Mouse (Mus musculus): ENCODE measurements around the gene Slco3a1. TPM values are rescaled to one million over a fixed set of nuclear protein-coding genes. Genes with fewer than 3 reads are reported as not detected.

The Slco3a1 gene
- polyA plus RNA-seq, 1 experiment from 2014 or later, result 7.9 TPM

DNA sequence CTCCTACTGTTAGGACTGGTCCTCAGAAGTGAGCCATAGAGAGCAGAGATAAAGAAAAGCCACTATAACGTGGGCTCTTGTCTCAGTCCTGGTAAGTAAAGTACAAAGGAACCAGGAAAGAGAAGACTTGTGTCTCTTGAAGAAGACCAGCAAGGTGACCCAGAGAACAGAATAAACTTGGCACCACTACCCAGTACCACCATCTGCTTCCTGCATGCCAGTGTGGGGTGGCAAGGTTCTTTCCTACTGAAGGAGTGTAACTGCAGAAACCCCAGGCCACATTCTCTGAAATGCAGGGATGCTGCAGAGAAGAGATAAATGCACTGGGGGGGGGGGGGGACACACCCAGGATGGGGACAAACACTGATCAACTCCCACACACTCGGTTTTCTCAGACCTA lies 29.0 kb downstream of the Slco3a1 start:
- 74% methylated on average over 2 of the region's 2 CpGs for WGBS
- no peak for DNase-seq (ENCODE audit: low spot score)
- Histone ChIP-seq H3K27ac (replicated peaks) (no peak overlapping the region), H3K4me1 (peaks cover 20% of the 10 kb centered on the region), H3K4me3 (no peak overlapping the region), H3K9me3 (no peaks in the 10 kb centered on the region), H3K36me3 (replicated peaks) (no peaks in the 10 kb centered on the region), H3K27me3 (replicated peaks; ENCODE audit: low read depth, poor library complexity, severe bottlenecking) (peaks cover 5% of the 10 kb centered on the region; the same call in 1 of the 2 replicates)

DNA sequence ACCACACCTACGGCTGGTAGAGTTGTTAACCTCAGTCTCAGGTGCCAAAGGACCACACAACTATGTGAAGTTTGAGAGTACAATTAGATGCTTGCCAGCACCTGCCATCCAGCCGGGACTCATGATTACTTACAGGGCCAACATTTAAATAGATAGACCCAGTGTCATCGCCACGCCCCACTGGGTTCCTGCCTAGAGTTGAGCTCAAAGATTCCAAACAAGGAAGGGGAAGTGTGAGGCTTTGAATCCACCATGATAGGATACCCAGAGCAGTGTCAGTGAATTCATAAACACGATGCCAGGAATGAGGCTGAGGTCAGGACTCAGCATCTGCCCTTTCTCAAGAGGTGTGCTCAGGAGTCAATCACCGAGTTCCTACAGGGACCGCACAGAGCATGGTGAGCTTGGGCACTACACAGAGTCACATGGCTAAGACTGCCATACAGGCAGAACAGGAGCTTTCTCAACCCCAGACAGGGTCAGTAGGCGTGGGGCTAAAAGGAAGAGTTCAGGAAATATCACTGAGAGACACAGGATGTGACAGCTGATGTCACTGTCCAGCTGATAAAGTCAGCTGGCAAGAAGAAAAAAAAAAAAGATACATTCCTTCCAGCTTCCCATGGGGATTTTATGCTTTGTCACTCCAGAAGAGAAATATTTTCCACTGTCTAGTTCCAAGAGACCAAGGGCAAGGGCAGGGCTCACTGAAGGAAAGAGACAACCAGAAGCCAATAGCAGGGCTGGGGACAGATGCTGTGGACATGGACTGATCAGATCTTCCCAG lies 30.2 kb downstream of the Slco3a1 start:
- no peak overlapping the region for H3K4me3 ChIP-seq
- DNase-seq (ENCODE audit: low spot score), result no peak
- WGBS, result 86% methylated on average over 8 of the region's 8 CpGs
- H3K27ac ChIP-seq (replicated peaks), result no peak overlapping the region
- H3K4me1 ChIP-seq, result peaks cover 14% of the 10 kb centered on the region
- H3K36me3 ChIP-seq (replicated peaks), result no peaks in the 10 kb centered on the region
- peaks cover 5% of the 10 kb centered on the region; the same call in 1 of the 2 replicates for H3K27me3 ChIP-seq (replicated peaks; ENCODE audit: low read depth, poor library complexity, severe bottlenecking)
- no peaks in the 10 kb centered on the region for H3K9me3 ChIP-seq

DNA sequence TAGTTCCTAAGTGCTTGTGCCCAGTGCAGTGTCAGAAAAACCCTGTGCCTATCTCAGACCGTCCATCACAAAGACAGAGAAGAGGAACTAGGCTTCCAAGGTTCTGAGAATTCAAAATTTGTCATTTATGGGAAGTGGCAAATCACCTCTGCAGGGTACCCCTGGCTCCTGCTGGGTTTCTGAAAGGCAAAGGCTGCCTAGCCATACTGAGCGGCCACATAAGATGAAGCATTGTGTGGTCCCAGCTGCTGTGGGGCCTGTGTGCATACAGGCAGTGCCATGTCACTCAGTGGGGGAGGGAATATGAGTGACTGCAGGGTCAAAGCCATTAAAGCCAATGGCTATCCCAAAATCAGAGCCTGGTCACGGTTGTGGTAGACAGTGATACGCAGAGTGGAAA lies 31.5 kb downstream of the Slco3a1 start:
- no peaks in the 10 kb centered on the region for H3K36me3 ChIP-seq (replicated peaks)
- H3K9me3 ChIP-seq, result no peaks in the 10 kb centered on the region
- peaks cover 6% of the 10 kb centered on the region for H3K4me1 ChIP-seq
- H3K27me3 ChIP-seq (replicated peaks; ENCODE audit: low read depth, poor library complexity, severe bottlenecking), result peaks cover 5% of the 10 kb centered on the region; the same call in 1 of the 2 replicates
- no peak overlapping the region for H3K4me3 ChIP-seq
- no peak for DNase-seq (ENCODE audit: low spot score)
- WGBS, result 74% methylated on average over 4 of the region's 4 CpGs
- no peak overlapping the region for H3K27ac ChIP-seq (replicated peaks)

DNA sequence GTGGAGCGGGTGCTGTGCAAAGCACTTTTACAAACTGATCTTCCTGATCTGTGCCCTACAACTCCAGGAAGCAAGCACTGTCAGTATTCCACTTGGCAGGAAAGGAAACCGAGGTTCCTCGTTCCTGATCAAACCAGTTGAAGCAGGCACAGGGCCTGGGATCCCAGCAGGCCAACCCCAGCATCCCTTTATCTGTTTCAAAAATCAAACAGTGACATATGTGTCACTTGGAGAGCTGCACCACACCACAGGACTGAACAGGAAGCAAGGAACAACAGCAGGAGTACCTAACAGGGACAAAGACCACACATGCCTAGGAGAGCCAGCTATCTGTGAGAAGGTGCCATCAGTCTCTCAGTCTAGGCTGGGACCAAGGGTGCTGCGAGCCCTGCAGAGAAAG lies 32.3 kb downstream of the Slco3a1 start:
- no peak overlapping the region for H3K4me3 ChIP-seq
- H3K9me3 ChIP-seq, result no peaks in the 10 kb centered on the region
- H3K27ac ChIP-seq (replicated peaks), result no peak overlapping the region
- H3K27me3 ChIP-seq (replicated peaks; ENCODE audit: low read depth, poor library complexity, severe bottlenecking), result peaks cover 5% of the 10 kb centered on the region; the same call in 1 of the 2 replicates
- DNase-seq (ENCODE audit: low spot score), result no peak
- H3K36me3 ChIP-seq (replicated peaks), result no peaks in the 10 kb centered on the region
- WGBS, result 79% methylated on average over 4 of the region's 4 CpGs
- peaks cover 6% of the 10 kb centered on the region for H3K4me1 ChIP-seq

DNA sequence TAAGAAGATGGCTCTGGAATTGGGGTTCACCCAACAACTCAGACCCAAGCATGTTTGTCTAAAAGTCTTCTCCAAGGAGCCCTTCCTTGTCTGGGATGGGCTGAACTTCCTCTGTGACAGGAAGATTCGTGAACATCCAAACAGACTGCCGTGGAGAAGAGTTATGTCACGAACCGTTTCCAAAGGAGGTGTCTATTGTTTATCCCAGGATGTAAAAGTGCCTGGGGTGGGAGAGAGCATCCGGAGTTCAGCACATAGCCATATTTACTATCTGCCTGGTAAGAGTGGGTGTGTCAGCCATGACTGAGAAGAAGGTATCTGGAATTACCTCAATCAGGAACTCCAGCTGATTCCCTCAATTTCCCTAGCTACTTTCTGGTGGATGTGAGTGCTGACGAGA lies 35.2 kb downstream of the Slco3a1 start:
- DNase-seq (ENCODE audit: low spot score), result no peak
- no peaks in the 10 kb centered on the region for H3K9me3 ChIP-seq
- H3K4me3 ChIP-seq, result no peak overlapping the region
- no peaks in the 10 kb centered on the region; the same call in 1 of the 2 replicates for H3K27me3 ChIP-seq (replicated peaks; ENCODE audit: low read depth, poor library complexity, severe bottlenecking)
- H3K27ac ChIP-seq (replicated peaks), result no peak overlapping the region
- 82% methylated on average over 6 of the region's 6 CpGs for WGBS
- peaks cover 6% of the 10 kb centered on the region for H3K4me1 ChIP-seq
- no peaks in the 10 kb centered on the region for H3K36me3 ChIP-seq (replicated peaks)

DNA sequence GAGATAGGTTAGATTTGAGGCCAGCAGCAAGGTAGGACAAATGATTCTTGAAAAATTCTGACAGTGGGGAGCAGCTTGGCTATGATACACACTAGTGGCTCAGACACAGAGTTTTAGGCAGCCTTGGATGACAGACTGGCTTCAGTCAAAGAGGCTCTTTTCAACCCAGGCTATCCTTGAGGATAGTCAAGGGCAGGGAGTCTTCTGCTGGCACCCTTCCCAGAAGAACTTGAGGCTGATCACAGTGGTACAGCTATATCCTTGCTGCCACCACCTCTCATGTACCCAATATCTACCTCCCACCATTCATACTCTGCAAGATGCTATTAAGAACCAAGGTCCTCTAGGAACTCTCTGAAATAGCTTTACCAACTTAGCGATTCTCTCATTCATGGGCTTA lies 35.8 kb downstream of the Slco3a1 start:
- H3K27ac ChIP-seq (replicated peaks), result no peak overlapping the region
- peaks cover 6% of the 10 kb centered on the region for H3K4me1 ChIP-seq
- no peaks in the 10 kb centered on the region for H3K36me3 ChIP-seq (replicated peaks)
- H3K27me3 ChIP-seq (replicated peaks; ENCODE audit: low read depth, poor library complexity, severe bottlenecking), result no peaks in the 10 kb centered on the region
- no peak for DNase-seq (ENCODE audit: low spot score)
- H3K9me3 ChIP-seq, result no peaks in the 10 kb centered on the region
- 89% methylated on average over 1 of the region's 1 CpGs for WGBS
- H3K4me3 ChIP-seq, result no peak overlapping the region

DNA sequence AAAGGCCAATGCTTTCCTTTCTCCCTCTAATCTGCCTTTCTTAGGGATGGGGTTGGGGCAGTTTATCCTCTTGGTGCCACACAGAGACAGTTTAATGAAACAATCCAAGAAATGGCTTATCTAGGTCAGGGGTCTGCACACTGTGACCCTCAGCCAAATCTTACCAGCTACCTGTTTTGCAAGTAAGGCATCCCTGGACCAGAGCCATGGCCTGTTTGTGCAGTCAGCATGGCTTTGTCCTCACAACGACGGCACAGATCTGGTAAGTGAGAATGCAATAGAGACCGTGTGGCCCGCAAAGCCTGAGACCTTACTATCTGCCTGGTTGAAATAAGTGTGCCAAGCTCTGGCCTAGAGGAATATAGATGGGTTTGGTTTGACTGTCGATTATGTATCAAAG lies 36.3 kb downstream of the Slco3a1 start:
- no peaks in the 10 kb centered on the region for H3K27me3 ChIP-seq (replicated peaks; ENCODE audit: low read depth, poor library complexity, severe bottlenecking)
- H3K4me1 ChIP-seq, result peaks cover 6% of the 10 kb centered on the region
- WGBS, result 93% methylated on average over 5 of the region's 5 CpGs
- no peaks in the 10 kb centered on the region for H3K9me3 ChIP-seq
- no peak overlapping the region for H3K4me3 ChIP-seq
- H3K36me3 ChIP-seq (replicated peaks), result no peaks in the 10 kb centered on the region
- H3K27ac ChIP-seq (replicated peaks), result no peak overlapping the region
- no peak for DNase-seq (ENCODE audit: low spot score)

DNA sequence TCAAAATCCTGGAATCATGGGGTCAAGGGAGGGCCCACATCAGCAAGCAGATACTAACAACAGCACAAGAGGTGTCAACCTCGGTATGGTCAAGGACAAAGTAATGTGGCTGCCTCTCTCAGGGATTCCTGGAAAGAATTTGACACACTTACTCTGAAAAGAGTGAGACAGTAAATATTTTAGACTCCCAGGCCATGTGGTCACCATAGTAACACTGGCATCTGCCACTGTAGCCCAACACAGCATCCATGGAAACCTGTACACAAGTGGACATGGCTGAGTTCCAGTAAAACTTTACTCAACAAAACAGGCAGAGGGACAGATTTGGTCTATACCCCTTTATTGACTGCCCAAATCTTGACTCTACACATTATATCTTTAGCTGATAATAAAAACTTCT lies 43.9 kb downstream of the Slco3a1 start:
- no peak for DNase-seq (ENCODE audit: low spot score)
- peaks cover 18% of the 10 kb centered on the region; the same call in 1 of the 2 replicates for H3K27me3 ChIP-seq (replicated peaks; ENCODE audit: low read depth, poor library complexity, severe bottlenecking)
- no peaks in the 10 kb centered on the region for H3K36me3 ChIP-seq (replicated peaks)
- WGBS, result 90% methylated on average over 1 of the region's 1 CpGs
- H3K9me3 ChIP-seq, result no peaks in the 10 kb centered on the region
- peaks cover 11% of the 10 kb centered on the region for H3K4me1 ChIP-seq
- H3K27ac ChIP-seq (replicated peaks), result no peak overlapping the region
- no peak overlapping the region for H3K4me3 ChIP-seq

DNA sequence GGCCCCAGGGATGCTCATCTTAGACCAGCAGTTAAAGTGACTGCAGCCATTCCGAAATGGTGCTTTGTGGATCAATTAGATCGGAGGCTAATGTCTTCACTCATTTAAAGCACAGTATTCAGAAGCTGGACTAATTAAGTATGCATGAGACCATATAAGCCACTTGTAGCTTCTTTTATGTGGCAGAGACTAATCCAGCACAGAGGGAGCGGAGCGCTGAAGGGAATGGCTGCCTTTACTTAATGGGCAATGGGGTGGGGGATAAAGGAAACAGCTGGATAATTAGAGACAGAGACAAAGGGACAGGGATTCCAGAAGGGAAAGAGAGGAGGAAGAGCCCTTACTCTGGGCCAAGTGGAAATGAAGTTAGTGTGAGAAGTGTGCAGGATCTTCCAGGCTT lies 46.4 kb downstream of the Slco3a1 start:
- Histone ChIP-seq H3K27me3 (replicated peaks; ENCODE audit: low read depth, poor library complexity, severe bottlenecking) (peaks cover 37% of the 10 kb centered on the region), H3K4me3 (no peak overlapping the region), H3K9me3 (no peaks in the 10 kb centered on the region), H3K27ac (replicated peaks) (no peak overlapping the region), H3K36me3 (replicated peaks) (peaks cover 4% of the 10 kb centered on the region; the same call in 1 of the 2 replicates), H3K4me1 (peaks cover 13% of the 10 kb centered on the region)
- no peak for DNase-seq (ENCODE audit: low spot score)
- WGBS, result 62% methylated on average over 4 of the region's 4 CpGs

DNA sequence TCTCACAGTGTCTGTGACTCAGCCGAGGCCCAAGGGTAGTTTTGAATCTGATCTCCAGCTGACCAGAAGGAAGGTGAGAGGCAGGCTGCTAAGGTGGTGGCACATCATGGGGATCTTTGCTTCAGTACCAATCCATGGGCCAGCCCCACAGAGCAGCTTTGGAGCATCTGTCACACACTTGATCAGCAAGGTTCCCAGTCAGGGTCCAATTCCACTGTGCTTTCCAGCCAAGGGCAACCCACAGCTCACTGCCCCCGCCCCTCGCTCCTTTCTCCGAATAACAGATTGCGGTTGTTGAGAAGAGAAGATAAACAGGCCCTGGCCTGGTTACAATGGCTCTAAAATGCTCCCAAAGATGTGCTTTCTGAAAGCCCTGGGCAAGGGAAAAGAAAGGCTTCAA lies 47.7 kb downstream of the Slco3a1 start:
- DNase-seq (ENCODE audit: low spot score), result no peak
- peaks cover 4% of the 10 kb centered on the region; the same call in 1 of the 2 replicates for H3K36me3 ChIP-seq (replicated peaks)
- no peak overlapping the region for H3K27ac ChIP-seq (replicated peaks)
- H3K4me3 ChIP-seq, result no peak overlapping the region
- H3K27me3 ChIP-seq (replicated peaks; ENCODE audit: low read depth, poor library complexity, severe bottlenecking), result peaks cover 45% of the 10 kb centered on the region
- 92% methylated on average over 5 of the region's 5 CpGs for WGBS
- no peaks in the 10 kb centered on the region for H3K9me3 ChIP-seq
- H3K4me1 ChIP-seq, result peaks cover 11% of the 10 kb centered on the region

DNA sequence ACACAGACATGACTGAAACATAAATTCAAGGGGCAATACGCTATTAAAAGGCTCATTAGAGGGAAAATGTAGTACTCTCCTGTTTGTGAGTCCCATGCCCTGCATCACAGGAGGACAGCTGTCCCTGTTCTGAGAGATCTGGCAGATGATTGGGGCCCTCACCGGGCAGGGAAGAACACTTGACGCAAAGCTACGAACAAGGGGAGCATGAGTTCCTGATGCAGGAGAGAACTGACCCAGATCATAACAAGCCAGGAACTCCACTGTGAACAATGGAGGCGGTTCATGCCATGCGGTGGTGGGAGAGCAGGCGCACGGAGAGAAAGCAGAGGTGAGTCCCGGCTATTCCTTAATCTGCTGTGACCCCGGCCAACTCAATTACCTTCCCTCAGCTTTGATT lies 48.9 kb downstream of the Slco3a1 start:
- 76% methylated on average over 10 of the region's 10 CpGs for WGBS
- peaks cover 45% of the 10 kb centered on the region for H3K27me3 ChIP-seq (replicated peaks; ENCODE audit: low read depth, poor library complexity, severe bottlenecking)

DNA sequence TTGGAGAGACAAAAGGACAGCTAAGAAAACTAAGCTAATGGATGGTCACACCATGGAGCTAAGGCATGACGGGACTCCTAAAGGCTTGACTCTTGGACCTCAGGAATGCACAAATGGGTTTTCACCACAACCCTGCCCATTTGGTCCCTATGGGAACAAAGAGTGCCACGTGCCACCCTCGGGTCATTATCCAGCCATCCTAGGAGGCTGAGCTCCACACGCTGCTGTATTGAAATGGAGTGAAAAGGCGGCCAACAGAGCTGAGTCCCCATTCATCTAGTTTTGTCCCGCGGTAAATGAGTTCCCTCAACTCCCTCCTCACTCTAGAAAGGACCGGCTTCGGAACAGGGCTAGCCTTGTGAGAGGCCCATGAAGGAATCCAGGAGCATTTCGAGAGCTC lies 53.4 kb downstream of the Slco3a1 start:
- Histone ChIP-seq H3K9me3 (no peaks in the 10 kb centered on the region), H3K4me3 (no peak overlapping the region), H3K27ac (replicated peaks) (no peak overlapping the region), H3K36me3 (replicated peaks) (peaks cover 4% of the 10 kb centered on the region; the same call in 1 of the 2 replicates), H3K27me3 (replicated peaks; ENCODE audit: low read depth, poor library complexity, severe bottlenecking) (peaks cover 53% of the 10 kb centered on the region), H3K4me1 (peaks cover 8% of the 10 kb centered on the region)
- no peak for DNase-seq (ENCODE audit: low spot score)
- WGBS, result 62% methylated on average over 10 of the region's 10 CpGs

More for the DNA sequence above, 48.9 kb downstream of the Slco3a1 start:
- Histone ChIP-seq H3K4me3 (no peak overlapping the region), H3K4me1 (peaks cover 10% of the 10 kb centered on the region), H3K36me3 (replicated peaks) (peaks cover 4% of the 10 kb centered on the region; the same call in 1 of the 2 replicates), H3K27ac (replicated peaks) (no peak overlapping the region), H3K9me3 (no peaks in the 10 kb centered on the region)
- DNase-seq (ENCODE audit: low spot score), result no peak

DNA sequence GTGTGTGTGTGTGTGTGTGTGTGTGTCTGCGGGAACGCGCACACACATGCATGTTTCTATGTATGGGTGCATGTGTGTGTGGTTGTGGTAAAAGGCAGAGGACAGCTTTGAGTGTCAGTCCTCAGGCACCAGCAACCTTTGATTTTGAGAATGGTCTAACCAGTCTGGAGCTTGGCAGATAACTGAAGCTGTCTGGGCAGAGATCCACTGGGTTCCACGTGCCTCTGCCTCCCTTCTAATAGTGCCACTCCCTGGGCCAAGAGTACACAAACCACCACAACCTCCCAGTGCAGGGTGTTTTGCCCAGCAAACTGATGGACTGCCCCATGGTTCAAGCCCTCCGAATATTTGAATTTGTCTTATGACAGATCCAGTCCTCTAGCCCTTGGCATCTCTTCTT lies 55.1 kb downstream of the Slco3a1 start:
- Histone ChIP-seq H3K27ac (replicated peaks) (no peak overlapping the region), H3K4me3 (no peak overlapping the region), H3K27me3 (replicated peaks; ENCODE audit: low read depth, poor library complexity, severe bottlenecking) (peaks cover 39% of the 10 kb centered on the region), H3K4me1 (peaks cover 4% of the 10 kb centered on the region), H3K36me3 (replicated peaks) (peaks cover 4% of the 10 kb centered on the region; the same call in 1 of the 2 replicates), H3K9me3 (no peaks in the 10 kb centered on the region)
- no peak for DNase-seq (ENCODE audit: low spot score)
- 92% methylated on average over 5 of the region's 5 CpGs for WGBS
